Mouse (Mus musculus): Measurements from ENCODE around the gene Isca1. TPM values are rescaled to one million over a fixed set of nuclear protein-coding genes. Genes with fewer than 3 reads are reported as not detected.
"Not testable (repeated sequence)": the region's sequence is repeated elsewhere in the genome, so short reads cannot be mapped to it uniquely, and the experiment has no call there.

The Isca1 gene
- polyA plus RNA-seq, 2 experiments = 94.7 to 126 TPM

DNA sequence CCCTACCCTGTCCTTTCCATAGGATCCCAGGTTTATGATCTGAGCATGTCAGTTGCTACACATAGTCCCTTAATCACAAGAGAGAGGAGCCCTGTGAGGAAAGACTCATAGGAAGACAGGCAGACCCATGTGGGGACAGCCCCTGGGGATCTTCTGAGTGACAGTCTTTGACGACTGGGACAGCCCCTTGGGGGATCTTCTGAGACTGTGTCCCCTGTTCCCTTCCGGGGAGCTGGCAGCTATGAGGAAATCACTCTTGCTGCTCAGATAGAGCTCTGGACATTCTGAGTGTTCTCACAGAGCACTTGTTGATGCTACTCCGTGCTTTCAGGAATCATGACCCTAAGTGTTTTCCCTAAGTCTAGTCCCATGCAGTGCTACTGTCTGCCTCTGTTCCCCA, 55.9 kb downstream of the Isca1 start:
- DNase-seq (ENCODE audit: low spot score) (no peak), ATAC-seq (ENCODE audit: low FRiP score, low read depth) (no peak)
- Histone ChIP-seq H3K36me3 (ENCODE audit: control insufficient read depth, insufficient read depth, low read length) (no peaks in the 10 kb centered on the region), H3K9ac (ENCODE audit: low read depth, low read length, severe bottlenecking) (no peak overlapping the region), H3K4me1 (ENCODE audit: control insufficient read depth, insufficient read depth, low read length) (no peaks in the 10 kb centered on the region), H3K4me3 (replicated peaks; ENCODE audit: low read length) (no peak overlapping the region), H3K9me3 (ENCODE audit: control insufficient read depth, low read length) (no peaks in the 10 kb centered on the region), H3K4me2 (replicated peaks; ENCODE audit: low read depth, low read length, severe bottlenecking) (no peak overlapping the region), H3K27me3 (ENCODE audit: control insufficient read depth, insufficient read depth, low read length) (no peaks in the 10 kb centered on the region), H3K27ac (replicated peaks; ENCODE audit: low read depth, low read length) (no peak overlapping the region)
- TF ChIP-seq POLR2A (IDR thresholded peaks at IDR 0.05; ENCODE audit: borderline replicate concordance, extremely low read depth, insufficient read depth, insufficient read length) = no peak
- WGBS = 36% methylated on average over 3 of the region's 3 CpGs

DNA sequence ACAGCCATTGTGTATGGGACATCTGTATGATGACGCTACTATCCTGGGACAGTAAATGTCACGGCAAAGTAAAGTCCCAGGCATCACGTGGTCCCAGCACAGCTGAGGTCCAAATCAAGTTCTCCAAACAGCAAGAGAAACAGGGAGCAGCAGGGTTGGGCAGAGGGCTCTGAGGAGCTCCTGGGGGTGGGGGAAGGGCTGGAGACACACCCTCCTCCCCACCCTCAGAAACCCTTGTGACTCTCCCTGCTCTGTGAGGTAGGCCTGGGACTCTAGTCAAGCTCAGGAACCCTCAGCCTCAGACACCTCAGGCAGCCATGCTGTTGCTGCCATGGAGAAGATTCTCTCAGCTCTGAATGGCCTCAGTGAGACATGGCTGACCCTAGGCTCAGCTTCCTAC, 57.6 kb downstream of the Isca1 start, which contains the start of gene Spata31d1b:
Gene Spata31d1b, plus strand, starts transcription at position 301 of the 400 bp plus-strand sequence.
- not testable (repeated sequence) for ATAC-seq (ENCODE audit: low FRiP score, low read depth); H3K27ac ChIP-seq (replicated peaks; ENCODE audit: low read depth, low read length); H3K36me3 ChIP-seq (ENCODE audit: control insufficient read depth, insufficient read depth, low read length); H3K4me2 ChIP-seq (replicated peaks; ENCODE audit: low read depth, low read length, severe bottlenecking); H3K9ac ChIP-seq (ENCODE audit: low read depth, low read length, severe bottlenecking); DNase-seq (ENCODE audit: low spot score); H3K4me3 ChIP-seq (replicated peaks; ENCODE audit: low read length); H3K9me3 ChIP-seq (ENCODE audit: control insufficient read depth, low read length); H3K4me1 ChIP-seq (ENCODE audit: control insufficient read depth, insufficient read depth, low read length); H3K27me3 ChIP-seq (ENCODE audit: control insufficient read depth, insufficient read depth, low read length)
- WGBS = 67% methylated on average over 3 of the region's 3 CpGs

DNA sequence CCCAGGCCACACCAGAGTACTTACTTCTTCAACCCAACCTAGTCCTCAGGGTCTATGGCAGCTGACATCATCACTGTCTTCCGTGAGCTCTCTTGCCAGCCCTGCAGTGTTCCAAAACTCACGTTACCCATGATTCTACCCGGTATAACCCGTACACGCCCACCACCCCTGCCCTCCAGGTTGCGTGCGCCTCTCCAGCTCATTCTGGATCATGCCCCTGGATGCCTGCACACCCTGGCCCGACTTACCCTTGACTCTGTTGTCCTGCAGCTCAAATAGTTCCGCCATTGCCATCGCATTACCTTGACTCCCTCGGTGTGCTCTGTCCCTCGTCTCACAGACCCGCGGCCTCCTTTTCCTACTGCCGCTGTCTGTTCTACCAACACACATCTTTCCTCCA, 59.4 kb downstream of the Isca1 start, which contains the start of gene Spata31d1a:
Gene Spata31d1a, minus strand, starts transcription at position 101 of the 400 bp plus-strand sequence.
- Histone ChIP-seq H3K9me3 (ENCODE audit: control insufficient read depth, low read length) (no peaks in the 10 kb centered on the region), H3K9ac (ENCODE audit: low read depth, low read length, severe bottlenecking) (no peak within 1 kb of the TSS), H3K36me3 (ENCODE audit: control insufficient read depth, insufficient read depth, low read length) (no peaks in the 10 kb centered on the region), H3K27ac (replicated peaks; ENCODE audit: low read depth, low read length) (no peak within 1 kb of the TSS), H3K4me2 (replicated peaks; ENCODE audit: low read depth, low read length, severe bottlenecking) (no peak within 1 kb of the TSS), H3K27me3 (ENCODE audit: control insufficient read depth, insufficient read depth, low read length) (no peaks in the 10 kb centered on the region), H3K4me3 (replicated peaks; ENCODE audit: low read length) (no peak within 1 kb of the TSS), H3K4me1 (ENCODE audit: control insufficient read depth, insufficient read depth, low read length) (no peaks in the 10 kb centered on the region)
- ATAC-seq (ENCODE audit: low FRiP score, low read depth) = no peak
- DNase-seq (ENCODE audit: low spot score) = no peak
- 91% methylated on average over 15 of the region's 15 CpGs for WGBS
- TF ChIP-seq POLR2A (IDR thresholded peaks at IDR 0.05; ENCODE audit: borderline replicate concordance, extremely low read depth, insufficient read depth, insufficient read length) = no peak

Other genes starting within 250 kb of the Isca1 start
- 13.7 and 13.9 TPM in 2 replicates for gene Agtpbp1, start 184.6 kb downstream of the Isca1 start, polyA plus RNA-seq (2012; rRNA removed)
- gene Agtpbp1, start 184.6 kb downstream of the Isca1 start, polyA plus RNA-seq (2014; fragmentation: Nextera tagmentation; extraction: Ambion mirVana) = 16.5 and 16.8 TPM in 2 replicates
- 68.5 and 78.2 TPM in 2 replicates for gene Naa35, start 184.6 kb downstream of the Isca1 start, polyA plus RNA-seq (2012; rRNA removed)
- gene Naa35, start 184.6 kb downstream of the Isca1 start, polyA plus RNA-seq (2014; fragmentation: Nextera tagmentation; extraction: Ambion mirVana) = 88.8 and 91.6 TPM in 2 replicates
- gene Golm1, start 94.0 kb downstream of the Isca1 start, polyA plus RNA-seq (2012; rRNA removed) = 22.4 and 27.8 TPM in 2 replicates
- 43.2 and 45.8 TPM in 2 replicates for gene Golm1, start 94.0 kb downstream of the Isca1 start, polyA plus RNA-seq (2014; fragmentation: Nextera tagmentation; extraction: Ambion mirVana)
- gene 4921517D22Rik, start 75.7 kb downstream of the Isca1 start, polyA plus RNA-seq (2012; rRNA removed) = 0.12 TPM in 1 of 2 replicates, not detected in the other
- not detected in 2 replicates for gene 4921517D22Rik, start 75.7 kb downstream of the Isca1 start, polyA plus RNA-seq (2014; fragmentation: Nextera tagmentation; extraction: Ambion mirVana)
- 0.01 TPM in 2 replicates for gene Spata31d1a, start 59.5 kb downstream of the Isca1 start, polyA plus RNA-seq (2012; rRNA removed)
- 0.06 TPM in 1 of 2 replicates, not detected in the other for gene Spata31d1a, start 59.5 kb downstream of the Isca1 start, polyA plus RNA-seq (2014; fragmentation: Nextera tagmentation; extraction: Ambion mirVana)
- gene Spata31d1b, start 57.5 kb downstream of the Isca1 start, polyA plus RNA-seq (2012; rRNA removed) = 0.04 TPM in 2 replicates
- gene Spata31d1b, start 57.5 kb downstream of the Isca1 start, polyA plus RNA-seq (2014; fragmentation: Nextera tagmentation; extraction: Ambion mirVana) = 0.08 TPM in 1 of 2 replicates, not detected in the other
- 0.03 TPM in 2 replicates for gene Spata31d1d, start 38.1 kb downstream of the Isca1 start, polyA plus RNA-seq (2012; rRNA removed)
- not detected in 2 replicates for gene Spata31d1d, start 38.1 kb downstream of the Isca1 start, polyA plus RNA-seq (2014; fragmentation: Nextera tagmentation; extraction: Ambion mirVana)
- gene 1700014D04Rik, start 23.1 kb downstream of the Isca1 start, polyA plus RNA-seq (2012; rRNA removed) = 0.05 TPM in 1 of 2 replicates, not detected in the other
- not detected in 2 replicates for gene 1700014D04Rik, start 23.1 kb downstream of the Isca1 start, polyA plus RNA-seq (2014; fragmentation: Nextera tagmentation; extraction: Ambion mirVana)
- not detected in 2 replicates for gene Gm49354, start 12.4 kb upstream of the Isca1 start, polyA plus RNA-seq (2012; rRNA removed)
- gene Gm49354, start 12.4 kb upstream of the Isca1 start, polyA plus RNA-seq (2014; fragmentation: Nextera tagmentation; extraction: Ambion mirVana) = not detected in 2 replicates
- 32.5 and 39.9 TPM in 2 replicates for gene Tut7, start 53.3 kb upstream of the Isca1 start, polyA plus RNA-seq (2012; rRNA removed)
- gene Tut7, start 53.3 kb upstream of the Isca1 start, polyA plus RNA-seq (2014; fragmentation: Nextera tagmentation; extraction: Ambion mirVana) = 45.9 and 51.1 TPM in 2 replicates

All from limb, embryonic 14.5 days (tissue).